Mouse (Mus musculus): ENCODE results near the gene Grm1.

Grm1 gene

GRCm38 (mm10) chr10:10827308-10827707 lies 254.8 kb downstream of the Grm1 start:
- DNase-seq (ENCODE audit: low spot score), result no peak

- no peak for DNase-seq (ENCODE audit: low spot score)
Observed at GRCm38 (mm10) chr10:10818061-10818460, 264.1 kb downstream of the Grm1 start.

GRCm38 (mm10) chr10:10814631-10815216 lies 267.4 kb downstream of the Grm1 start:
- DNase-seq (ENCODE audit: low spot score), result no peak

GRCm38 (mm10) chr10:10812750-10813711 lies 269.1 kb downstream of the Grm1 start:
- DNase-seq (ENCODE audit: low spot score), result no peak

GRCm38 (mm10) chr10:10809777-10810176 lies 272.4 kb downstream of the Grm1 start:
- DNase-seq (ENCODE audit: low spot score), result no peak

- DNase-seq (ENCODE audit: low spot score), result no peak
Observed at GRCm38 (mm10) chr10:10795321-10795720, 286.8 kb downstream of the Grm1 start.

- DNase-seq (ENCODE audit: low spot score), result no peak
Observed at GRCm38 (mm10) chr10:10790458-10790857, 291.7 kb downstream of the Grm1 start.

- no peak for DNase-seq (ENCODE audit: low spot score)
Observed at GRCm38 (mm10) chr10:10789967-10790366, 292.2 kb downstream of the Grm1 start.

- DNase-seq (ENCODE audit: low spot score), result no peak
Observed at GRCm38 (mm10) chr10:10787906-10788416, 294.2 kb downstream of the Grm1 start.

GRCm38 (mm10) chr10:10785122-10785521 lies 297.0 kb downstream of the Grm1 start:
- no peak for DNase-seq (ENCODE audit: low spot score)

- no peak for DNase-seq (ENCODE audit: low spot score)
Observed at GRCm38 (mm10) chr10:10774827-10775226, 307.3 kb downstream of the Grm1 start.

- no peak for DNase-seq (ENCODE audit: low spot score)
Observed at GRCm38 (mm10) chr10:10763015-10763414, 319.1 kb downstream of the Grm1 start.

- no peak for DNase-seq (ENCODE audit: low spot score)
Observed at GRCm38 (mm10) chr10:10761274-10761673, 320.9 kb downstream of the Grm1 start.

- no peak for DNase-seq (ENCODE audit: low spot score)
Observed at GRCm38 (mm10) chr10:10760801-10761200, 321.4 kb downstream of the Grm1 start.

- no peak for DNase-seq (ENCODE audit: low spot score)
Observed at GRCm38 (mm10) chr10:10751033-10751432, 331.1 kb downstream of the Grm1 start.

GRCm38 (mm10) chr10:10744097-10744496 lies 338.1 kb downstream of the Grm1 start:
- DNase-seq (ENCODE audit: low spot score), result no peak

- DNase-seq (ENCODE audit: low spot score), result no peak
Observed at GRCm38 (mm10) chr10:10742172-10742571, 340.0 kb downstream of the Grm1 start.

GRCm38 (mm10) chr10:10741314-10741713 lies 340.8 kb downstream of the Grm1 start:
- DNase-seq (ENCODE audit: low spot score), result no peak

- DNase-seq (ENCODE audit: low spot score), result no peak
Observed at GRCm38 (mm10) chr10:10740729-10741128, 341.4 kb downstream of the Grm1 start.

GRCm38 (mm10) chr10:10737041-10737681 lies 345.0 kb downstream of the Grm1 start:
- DNase-seq (ENCODE audit: low spot score), result no peak

- no peak for DNase-seq (ENCODE audit: low spot score)
Observed at GRCm38 (mm10) chr10:10734561-10734960, 347.6 kb downstream of the Grm1 start.

GRCm38 (mm10) chr10:10733092-10733491 lies 349.1 kb downstream of the Grm1 start:
- DNase-seq (ENCODE audit: low spot score), result no peak

GRCm38 (mm10) chr10:10726501-10726900 lies 355.7 kb downstream of the Grm1 start:
- DNase-seq (ENCODE audit: low spot score), result no peak

Data from spleen, adult 12 weeks (tissue).